Mouse (Mus musculus) neural tube, embryonic 13.5 days (tissue): ENCODE results near the gene Btbd2. TPM values are rescaled to one million over a fixed set of nuclear protein-coding genes. Genes with fewer than 3 reads are reported as not detected.

Source experiments
- ATAC-seq: fragments of 200-750 bp; cut with Nextera tagmentation; 2 replicates; pipeline ENCODE4 v1.8.0; 2017; ENCODE audit warnings: low read depth, mild to moderate bottlenecking, moderate TSS enrichment, moderate library complexity
- H3K27ac ChIP-seq: fragments of 300-500 bp; sonication (generic); replicated peaks from 2 replicates; pipeline ENCODE4 v1.5.1; 2015; ENCODE audit warnings: moderate library complexity, mild to moderate bottlenecking, inconsistent platforms
- H3K27me3 ChIP-seq: fragments of 300-500 bp; sonication (generic); 2 replicates; pipeline ENCODE4 v1.6.1; 2015; ENCODE audit warnings: mild to moderate bottlenecking, inconsistent platforms
- H3K36me3 ChIP-seq: fragments of 300-500 bp; sonication (generic); 2 replicates; pipeline ENCODE4 v1.6.1; 2015; ENCODE audit warnings: mild to moderate bottlenecking, inconsistent platforms
- H3K4me1 ChIP-seq: fragments of 300-500 bp; sonication (generic); replicated peaks from 2 replicates; pipeline ENCODE4 v1.6.1; 2015; ENCODE audit warnings: inconsistent platforms
- H3K4me2 ChIP-seq: fragments of 300-500 bp; sonication (generic); 2 replicates; pipeline ENCODE4 v1.6.1; 2015; ENCODE audit warnings: inconsistent platforms, mild to moderate bottlenecking, moderate library complexity
- H3K4me3 ChIP-seq: fragments of 300-500 bp; sonication (generic); 2 replicates; pipeline ENCODE4 v1.5.1; 2015; ENCODE audit warnings: mild to moderate bottlenecking, inconsistent platforms
- H3K9ac ChIP-seq: fragments of 300-500 bp; sonication (generic); 2 replicates; pipeline ENCODE4 v1.6.1; 2015; ENCODE audit warnings: moderate library complexity, mild to moderate bottlenecking, inconsistent platforms
- H3K9me3 ChIP-seq: fragments of 300-500 bp; sonication (generic); 2 replicates; pipeline ENCODE4 v1.6.1; 2016; ENCODE audit warnings: inconsistent platforms
- WGBS: fragments of 180-500 bp; shearing (Covaris S2); methylation state at CpG from one replicate; pipeline ENCODE4 v1.1.7; 2015; 5-methylcytosine and 5-hydroxymethylcytosine counted together
- polyA plus RNA-seq: library from polyadenylated mRNA; unstranded; fragments of >200 nt; fragmentation: Nextera tagmentation; extraction: Ambion mirVana; gene quantifications from 2 replicates; pipeline ENCODE4 v1.2.1, GENCODE M21; 2015

The Btbd2 gene
- polyA plus RNA-seq, 1 experiment from 2014 or later: 93.9 TPM

- Histone ChIP-seq H3K27me3 (no peaks in the 10 kb centered on the region), H3K9me3 (no peaks in the 10 kb centered on the region), H3K36me3 (peaks cover 16% of the 10 kb centered on the region), H3K4me3 (no peak overlapping the region), H3K9ac (no peak overlapping the region), H3K27ac (no peak overlapping the region), H3K4me1 (peaks cover 39% of the 10 kb centered on the region), H3K4me2 (no peak overlapping the region)
- no peak for ATAC-seq
- WGBS: 92% methylated on average over 8 of the region's 8 CpGs
Measured at GRCm38 (mm10) chr10:80697393-80697787, 40.5 kb upstream of the Btbd2 start.

- no peaks in the 10 kb centered on the region for H3K27me3 ChIP-seq
- H3K9me3 ChIP-seq: no peaks in the 10 kb centered on the region
- H3K9ac ChIP-seq: peak overlapping the region; percentile 31; the same call in 1 of the 2 replicates
- peaks cover 16% of the 10 kb centered on the region for H3K36me3 ChIP-seq
- WGBS: 76% methylated on average over 12 of the region's 12 CpGs
- no peak for ATAC-seq
- peaks cover 38% of the 10 kb centered on the region for H3K4me1 ChIP-seq
- H3K4me3 ChIP-seq: no peak overlapping the region
- no peak overlapping the region for H3K4me2 ChIP-seq
- peak overlapping the region; percentile 28; the same call in 1 of the 2 replicates for H3K27ac ChIP-seq
Measured at GRCm38 (mm10) chr10:80696502-80697392, 39.9 kb upstream of the Btbd2 start.

GRCm38 (mm10) chr10:80695801-80696501 lies 39.1 kb upstream of the Btbd2 start:
- Histone ChIP-seq H3K9me3 (no peaks in the 10 kb centered on the region), H3K4me3 (no peak overlapping the region), H3K27ac (peak overlapping the region; percentile 28; the same call in 1 of the 2 replicates), H3K9ac (no peak overlapping the region; the same call in 1 of the 2 replicates), H3K4me2 (no peak overlapping the region), H3K4me1 (peaks cover 33% of the 10 kb centered on the region), H3K27me3 (no peaks in the 10 kb centered on the region), H3K36me3 (peaks cover 20% of the 10 kb centered on the region)
- WGBS: 75% methylated on average over 10 of the region's 10 CpGs
- ATAC-seq: no peak

- WGBS: 84% methylated on average over 2 of the region's 2 CpGs
- ATAC-seq: no peak
- Histone ChIP-seq H3K27me3 (no peaks in the 10 kb centered on the region), H3K4me3 (no peak overlapping the region), H3K4me1 (peaks cover 26% of the 10 kb centered on the region), H3K27ac (no peak overlapping the region), H3K9me3 (no peaks in the 10 kb centered on the region), H3K36me3 (peaks cover 27% of the 10 kb centered on the region), H3K4me2 (no peak overlapping the region), H3K9ac (no peak overlapping the region)
Measured at GRCm38 (mm10) chr10:80695186-80695585, 38.3 kb upstream of the Btbd2 start.

- peaks cover 19% of the 10 kb centered on the region for H3K4me1 ChIP-seq
- peaks cover 36% of the 10 kb centered on the region for H3K36me3 ChIP-seq
- no peak overlapping the region for H3K27ac ChIP-seq
- ATAC-seq: no peak
- H3K9me3 ChIP-seq: no peaks in the 10 kb centered on the region
- no peak overlapping the region for H3K4me2 ChIP-seq
- no peaks in the 10 kb centered on the region for H3K27me3 ChIP-seq
- no peak overlapping the region for H3K9ac ChIP-seq
- no peak overlapping the region for H3K4me3 ChIP-seq
- 90% methylated on average over 13 of the region's 13 CpGs for WGBS
Measured at GRCm38 (mm10) chr10:80694159-80694938, 37.5 kb upstream of the Btbd2 start.

GRCm38 (mm10) chr10:80693401-80694045 lies 36.7 kb upstream of the Btbd2 start:
- no peak for ATAC-seq
- H3K27ac ChIP-seq: no peak overlapping the region
- no peak overlapping the region for H3K4me2 ChIP-seq
- no peaks in the 10 kb centered on the region for H3K27me3 ChIP-seq
- H3K4me3 ChIP-seq: no peak overlapping the region
- H3K36me3 ChIP-seq: peaks cover 44% of the 10 kb centered on the region
- no peak overlapping the region for H3K9ac ChIP-seq
- H3K9me3 ChIP-seq: no peaks in the 10 kb centered on the region
- 88% methylated on average over 12 of the region's 12 CpGs for WGBS
- H3K4me1 ChIP-seq: peaks cover 12% of the 10 kb centered on the region

- Histone ChIP-seq H3K27me3 (no peaks in the 10 kb centered on the region), H3K4me3 (no peak overlapping the region), H3K27ac (no peak overlapping the region), H3K36me3 (peaks cover 50% of the 10 kb centered on the region), H3K4me1 (peaks cover 4% of the 10 kb centered on the region; the same call in 1 of the 2 replicates), H3K4me2 (no peak overlapping the region), H3K9ac (0 out of 2 replicates have a peak overlapping the region, but pooled peaks have one; percentile 31), H3K9me3 (no peaks in the 10 kb centered on the region)
- 80% methylated on average over 14 of the region's 14 CpGs for WGBS
- ATAC-seq: no peak
Measured at GRCm38 (mm10) chr10:80692249-80693165, 35.6 kb upstream of the Btbd2 start.

GRCm38 (mm10) chr10:80687850-80688249 lies 31.0 kb upstream of the Btbd2 start:
- H3K4me1 ChIP-seq: no peaks in the 10 kb centered on the region
- no peaks in the 10 kb centered on the region for H3K27me3 ChIP-seq
- no peak overlapping the region for H3K4me2 ChIP-seq
- H3K9ac ChIP-seq: no peak overlapping the region
- peaks cover 83% of the 10 kb centered on the region for H3K36me3 ChIP-seq
- no peaks in the 10 kb centered on the region for H3K9me3 ChIP-seq
- ATAC-seq: no peak
- H3K4me3 ChIP-seq: no peak overlapping the region
- 42% methylated on average over 5 of the region's 5 CpGs for WGBS
- H3K27ac ChIP-seq: no peak overlapping the region

- no peak overlapping the region for H3K4me2 ChIP-seq
- H3K27ac ChIP-seq: no peak overlapping the region
- ATAC-seq: no peak
- 89% methylated on average over 3 of the region's 3 CpGs for WGBS
- H3K27me3 ChIP-seq: no peaks in the 10 kb centered on the region
- no peak overlapping the region for H3K4me3 ChIP-seq
- peaks cover 80% of the 10 kb centered on the region for H3K36me3 ChIP-seq
- no peak overlapping the region for H3K9ac ChIP-seq
- H3K4me1 ChIP-seq: no peaks in the 10 kb centered on the region
- H3K9me3 ChIP-seq: no peaks in the 10 kb centered on the region
Measured at GRCm38 (mm10) chr10:80686617-80687016, 29.7 kb upstream of the Btbd2 start.

GRCm38 (mm10) chr10:80684984-80685383 lies 28.1 kb upstream of the Btbd2 start:
- Histone ChIP-seq H3K4me1 (0 out of 2 replicates have a peak, but pooled peaks cover 4% of the 10 kb centered on the region), H3K9me3 (no peaks in the 10 kb centered on the region), H3K36me3 (peaks cover 67% of the 10 kb centered on the region), H3K27me3 (no peaks in the 10 kb centered on the region), H3K4me2 (no peak overlapping the region), H3K4me3 (no peak overlapping the region), H3K27ac (no peak overlapping the region), H3K9ac (no peak overlapping the region)
- ATAC-seq: no peak
- WGBS: 92% methylated on average over 4 of the region's 4 CpGs

- 62% methylated on average over 6 of the region's 6 CpGs for WGBS
Measured at GRCm38 (mm10) chr10:80684214-80684613, 27.3 kb upstream of the Btbd2 start.

More at GRCm38 (mm10) chr10:80684214-80684613, 27.3 kb upstream of the Btbd2 start:
- Histone ChIP-seq H3K4me2 (no peak overlapping the region), H3K9ac (no peak overlapping the region), H3K36me3 (peaks cover 59% of the 10 kb centered on the region), H3K4me1 (peaks cover 11% of the 10 kb centered on the region), H3K4me3 (no peak overlapping the region), H3K9me3 (no peaks in the 10 kb centered on the region), H3K27ac (no peak overlapping the region), H3K27me3 (no peaks in the 10 kb centered on the region)
- ATAC-seq: no peak
